Comparison of ENCODE assay signal across 24 mouse cellular contexts in genomic region chr1:57817103-57817502, GRCm38 (mm10). TPM values are rescaled to one million over a fixed set of nuclear protein-coding genes. Genes with fewer than 3 reads are reported as not detected.
DNase-seq lines count a peak whose midpoint lies in the region; ATAC-seq lines count a peak whose summit lies in the region.
"Had no signal": no experiment of that assay in that cellular context is flagged by ENCODE, and none has a peak within 500 bp of the region (broad histone marks: within the 10 kb centered on the region; RNA-seq: fewer than 3 reads in every experiment).

No protein-coding gene starts in this region.

- H3K4me3 ChIP-seq in limb, embryonic 12.5 days (replicated peaks) = no peak overlapping the region
- no peak overlapping the region for H3K4me3 ChIP-seq in limb, embryonic 10.5 days
- no peak overlapping the region for H3K4me3 ChIP-seq in embryonic facial prominence, embryonic 14.5 days (ENCODE audit: low read depth, low read length)
- H3K4me3 ChIP-seq in limb, embryonic 13.5 days = no peak overlapping the region
- no peak overlapping the region for H3K4me3 ChIP-seq in neural tube, embryonic 15.5 days (replicated peaks)
- H3K4me3 ChIP-seq: embryonic facial prominence, embryonic 12.5 days; hindbrain, embryonic 10.5 days; hindbrain, embryonic 13.5 days had no signal

- 0 out of 2 replicates have a peak overlapping the region, but pooled peaks have one; percentile 23 for H3K27ac ChIP-seq in limb, embryonic 12.5 days
- no peak overlapping the region for H3K27ac ChIP-seq in limb, embryonic 10.5 days
- peak overlapping the region; percentile 67 for H3K27ac ChIP-seq in embryonic facial prominence, embryonic 14.5 days (replicated peaks; ENCODE audit: low read depth, low read length)
- H3K27ac ChIP-seq in limb, embryonic 13.5 days = no peak overlapping the region
- no peak overlapping the region for H3K27ac ChIP-seq in neural tube, embryonic 15.5 days (replicated peaks)
- H3K27ac ChIP-seq: hindbrain, embryonic 10.5 days; hindbrain, embryonic 13.5 days; hindbrain, postnatal 0 days had no signal

- H3K9me3 ChIP-seq in limb, embryonic 12.5 days = no peaks in the 10 kb centered on the region
- H3K9me3 ChIP-seq in limb, embryonic 10.5 days (replicated peaks) = no peaks in the 10 kb centered on the region
- H3K9me3 ChIP-seq in embryonic facial prominence, embryonic 14.5 days (ENCODE audit: control insufficient read depth, low read length) = no peaks in the 10 kb centered on the region
- no peaks in the 10 kb centered on the region for H3K9me3 ChIP-seq in limb, embryonic 13.5 days
- H3K9me3 ChIP-seq in neural tube, embryonic 15.5 days (replicated peaks) = no peaks in the 10 kb centered on the region
- H3K9me3 ChIP-seq: embryonic facial prominence, embryonic 12.5 days; hindbrain, embryonic 10.5 days; hindbrain, embryonic 13.5 days had no signal

- no peak for ATAC-seq in limb, embryonic 12.5 days (ENCODE audit: insufficient number of reproducible peaks, insufficient read depth, low FRiP score, low TSS enrichment, low read depth)
- ATAC-seq in embryonic facial prominence, embryonic 14.5 days (ENCODE audit: low read depth) = no peak
- peak; percentile 62; the same call in 1 of the 2 replicates for ATAC-seq in limb, embryonic 13.5 days (ENCODE audit: low FRiP score, low read depth)
- no peak for ATAC-seq in neural tube, embryonic 15.5 days (ENCODE audit: low FRiP score)
- ATAC-seq: forebrain, embryonic 14.5 days; forebrain, postnatal 0 days; hindbrain, postnatal 0 days; inflammation-experienced regulatory T-cells, adult 6 months; intestine, embryonic 16.5 days; Patski had no signal

- no peak overlapping the region for H3K9ac ChIP-seq in limb, embryonic 12.5 days (replicated peaks)
- H3K9ac ChIP-seq in embryonic facial prominence, embryonic 14.5 days (ENCODE audit: low read depth, low read length) = no peak overlapping the region
- no peak overlapping the region for H3K9ac ChIP-seq in limb, embryonic 13.5 days
- no peak overlapping the region for H3K9ac ChIP-seq in neural tube, embryonic 15.5 days (replicated peaks)
- H3K9ac ChIP-seq: embryonic facial prominence, embryonic 12.5 days; forebrain, postnatal 0 days; hindbrain, embryonic 13.5 days had no signal

- 59% methylated on average over 2 of the region's 2 CpGs for WGBS in limb, embryonic 12.5 days
- 82% methylated on average over 2 of the region's 2 CpGs for WGBS in limb, embryonic 10.5 days
- 37% methylated on average over 2 of the region's 2 CpGs for WGBS in embryonic facial prominence, embryonic 14.5 days
- WGBS in limb, embryonic 13.5 days = 50% methylated on average over 2 of the region's 2 CpGs
- WGBS in neural tube, embryonic 15.5 days = 79% methylated on average over 2 of the region's 2 CpGs

- H3K4me2 ChIP-seq in limb, embryonic 12.5 days = no peak overlapping the region
- H3K4me2 ChIP-seq in embryonic facial prominence, embryonic 14.5 days (ENCODE audit: low read depth, low read length) = no peak overlapping the region
- no peak overlapping the region for H3K4me2 ChIP-seq in limb, embryonic 13.5 days (replicated peaks)
- no peak overlapping the region for H3K4me2 ChIP-seq in neural tube, embryonic 15.5 days
- H3K4me2 ChIP-seq: embryonic facial prominence, embryonic 12.5 days; heart, embryonic 11.5 days; hindbrain, embryonic 13.5 days had no signal

- H3K4me1 ChIP-seq in limb, embryonic 12.5 days (replicated peaks) = peaks cover 6% of the 10 kb centered on the region; the same call in 1 of the 2 replicates
- peaks cover 12% of the 10 kb centered on the region for H3K4me1 ChIP-seq in limb, embryonic 10.5 days
- H3K4me1 ChIP-seq in embryonic facial prominence, embryonic 14.5 days (ENCODE audit: control insufficient read depth, insufficient read depth, low read length) = peaks cover 35% of the 10 kb centered on the region
- H3K4me1 ChIP-seq in limb, embryonic 13.5 days = peaks cover 37% of the 10 kb centered on the region
- no peaks in the 10 kb centered on the region for H3K4me1 ChIP-seq in neural tube, embryonic 15.5 days

- H3K36me3 ChIP-seq in limb, embryonic 12.5 days = no peaks in the 10 kb centered on the region; the same call in 1 of the 2 replicates
- H3K36me3 ChIP-seq in limb, embryonic 10.5 days = peaks cover 4% of the 10 kb centered on the region; the same call in 1 of the 2 replicates
- 0 out of 2 replicates have a peak, but pooled peaks cover 7% of the 10 kb centered on the region for H3K36me3 ChIP-seq in embryonic facial prominence, embryonic 14.5 days (ENCODE audit: control insufficient read depth, insufficient read depth, low read length)
- H3K36me3 ChIP-seq in limb, embryonic 13.5 days = no peaks in the 10 kb centered on the region
- no peaks in the 10 kb centered on the region for H3K36me3 ChIP-seq in neural tube, embryonic 15.5 days
- H3K36me3 ChIP-seq: embryonic facial prominence, embryonic 12.5 days; hindbrain, embryonic 10.5 days; hindbrain, embryonic 13.5 days had no signal

- no peak for DNase-seq in limb, embryonic 10.5 days (ENCODE audit: low spot score)
- peak; percentile 82 for DNase-seq in embryonic facial prominence, embryonic 14.5 days (ENCODE audit: low spot score)
- no peak for DNase-seq in kidney, postnatal 25 days
- DNase-seq: adrenal gland, postnatal 10 days; adrenal gland, postnatal 36 days; cerebellum, adult 18-20 months; cerebellum, adult 9-10 months; cerebellum, postnatal 14 days; forebrain, postnatal 0 days; gastrocnemius, postnatal 10 days; gastrocnemius, postnatal 36 days; heart, postnatal 36 days had no signal

- H3K27me3 ChIP-seq in limb, embryonic 12.5 days = no peaks in the 10 kb centered on the region
- H3K27me3 ChIP-seq in limb, embryonic 10.5 days (ENCODE audit: low read depth, poor library complexity, severe bottlenecking) = no peaks in the 10 kb centered on the region
- no peaks in the 10 kb centered on the region for H3K27me3 ChIP-seq in embryonic facial prominence, embryonic 14.5 days (replicated peaks; ENCODE audit: control insufficient read depth, insufficient read depth, low read length)
- no peaks in the 10 kb centered on the region for H3K27me3 ChIP-seq in limb, embryonic 13.5 days
- H3K27me3 ChIP-seq in neural tube, embryonic 15.5 days (replicated peaks) = no peaks in the 10 kb centered on the region
- H3K27me3 ChIP-seq: embryonic facial prominence, embryonic 12.5 days; hindbrain, embryonic 13.5 days; Patski had no signal

RNA-seq across cellular contexts. Expression of gene Spats2l, which starts 43.1 kb away (rescaled TPM):
- 85.1 and 88.4 TPM in 2 replicates for polyA plus RNA-seq in limb, embryonic 12.5 days (2016; fragmentation: Nextera tagmentation; extraction: Ambion mirVana)
- 18.4 and 29.3 TPM in 2 replicates for polyA plus RNA-seq in limb, embryonic 10.5 days (2016; fragmentation: Nextera tagmentation; extraction: Ambion mirVana)
- polyA plus RNA-seq in embryonic facial prominence, embryonic 14.5 days (2014; fragmentation: Nextera tagmentation; extraction: Ambion mirVana) = 160 and 181 TPM in 2 replicates
- 189 and 191 TPM in 2 replicates for polyA plus RNA-seq in limb, embryonic 13.5 days (2015; fragmentation: Nextera tagmentation; extraction: Ambion mirVana)
- 78.3 and 78.7 TPM in 2 replicates for polyA plus RNA-seq in neural tube, embryonic 15.5 days (2015; fragmentation: Nextera tagmentation; extraction: Ambion mirVana)

Comparison
In these comparisons a context has a peak if more than half of its experiments do, and no peak if none do; other contexts are left out.
1. H3K27ac ChIP-seq: peak in limb, embryonic 12.5 days (single experiment) and embryonic facial prominence, embryonic 14.5 days (single experiment); none in limb, embryonic 10.5 days (single experiment), limb, embryonic 13.5 days (single experiment) and neural tube, embryonic 15.5 days (single experiment).